Comparison of ENCODE assay signal across 15 mouse cellular contexts in the genomic region with DNA sequence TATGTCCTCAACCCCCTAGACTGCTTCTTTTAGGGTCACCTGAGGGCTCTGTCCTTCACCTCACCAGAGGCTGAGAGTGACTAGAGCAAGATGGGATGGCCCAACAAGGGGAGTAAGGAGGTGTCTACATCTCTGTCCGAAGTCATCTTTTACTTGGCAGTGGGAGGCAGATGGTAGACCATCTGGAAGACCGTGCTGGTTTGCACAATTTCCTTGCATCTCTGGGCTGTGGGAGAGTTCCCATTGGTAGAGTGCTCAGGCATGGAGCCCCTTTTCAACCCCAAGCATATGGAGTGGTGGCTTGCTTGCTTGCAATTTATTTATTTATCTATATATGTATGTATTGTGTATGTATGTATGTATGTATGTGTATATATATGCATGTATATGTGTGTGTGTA.
A peak's percentile ranks its signal among the peaks of the same experiment; 100 is the strongest.
DNase-seq lines count a peak whose midpoint lies in the region; ATAC-seq and TF ChIP-seq lines count a peak whose summit lies in the region.
"Had no signal": no experiment of that assay in that cellular context is flagged by ENCODE, and none has a peak within 500 bp of the region (broad histone marks: within the 10 kb centered on the region; RNA-seq: fewer than 3 reads in every experiment).

No protein-coding gene starts in this region.

- no peak overlapping the region for H3K4me3 ChIP-seq in hindbrain, embryonic 10.5 days
- no peak overlapping the region for H3K4me3 ChIP-seq in hindbrain, postnatal 0 days (ENCODE audit: low read length)
- H3K4me3 ChIP-seq in hindbrain, embryonic 11.5 days (ENCODE audit: low read depth, low read length), result no peak overlapping the region
- no peak overlapping the region for H3K4me3 ChIP-seq in midbrain, embryonic 11.5 days (ENCODE audit: low read depth, low read length)
- H3K4me3 ChIP-seq: erythroblast, embryonic 14.5 days; myocyte had no signal

- WGBS in hindbrain, embryonic 10.5 days, result 66% methylated on average over 2 of the region's 2 CpGs
- WGBS in hindbrain, postnatal 0 days, result 52% methylated on average over 2 of the region's 2 CpGs
- WGBS in hindbrain, embryonic 11.5 days, result 58% methylated on average over 2 of the region's 2 CpGs
- WGBS in midbrain, embryonic 11.5 days, result 79% methylated on average over 2 of the region's 2 CpGs

- H3K9me3 ChIP-seq in hindbrain, embryonic 10.5 days, result no peaks in the 10 kb centered on the region
- H3K9me3 ChIP-seq in hindbrain, postnatal 0 days (ENCODE audit: low read length), result no peaks in the 10 kb centered on the region
- H3K9me3 ChIP-seq in hindbrain, embryonic 11.5 days (ENCODE audit: control insufficient read depth, low read length), result no peaks in the 10 kb centered on the region
- no peaks in the 10 kb centered on the region for H3K9me3 ChIP-seq in midbrain, embryonic 11.5 days (ENCODE audit: control insufficient read depth, low read length)

- H3K9ac ChIP-seq in hindbrain, postnatal 0 days (replicated peaks; ENCODE audit: low read length), result no peak overlapping the region
- H3K9ac ChIP-seq in hindbrain, embryonic 11.5 days (ENCODE audit: low read depth, low read length), result no peak overlapping the region
- no peak overlapping the region for H3K9ac ChIP-seq in midbrain, embryonic 11.5 days (ENCODE audit: low read length)
- H3K9ac ChIP-seq: lung, embryonic 14.5 days had no signal

- H3K27me3 ChIP-seq in hindbrain, embryonic 10.5 days (ENCODE audit: insufficient read depth, poor library complexity, severe bottlenecking), result no peaks in the 10 kb centered on the region
- no peaks in the 10 kb centered on the region for H3K27me3 ChIP-seq in hindbrain, postnatal 0 days (ENCODE audit: insufficient read depth, low read length)
- H3K27me3 ChIP-seq in hindbrain, embryonic 11.5 days (ENCODE audit: control insufficient read depth, insufficient read depth, low read length), result no peaks in the 10 kb centered on the region
- H3K27me3 ChIP-seq in midbrain, embryonic 11.5 days (ENCODE audit: control insufficient read depth, insufficient read depth, low read length), result no peaks in the 10 kb centered on the region

- no peak overlapping the region for H3K4me2 ChIP-seq in hindbrain, postnatal 0 days (ENCODE audit: low read depth, low read length)
- H3K4me2 ChIP-seq in hindbrain, embryonic 11.5 days (replicated peaks; ENCODE audit: low read depth, low read length), result no peak overlapping the region
- no peak overlapping the region for H3K4me2 ChIP-seq in midbrain, embryonic 11.5 days
- H3K4me2 ChIP-seq: lung, embryonic 14.5 days had no signal

- no peak; the same call in 1 of the 2 replicates for ATAC-seq in hindbrain, postnatal 0 days
- no peak for ATAC-seq in hindbrain, embryonic 11.5 days (ENCODE audit: low FRiP score)
- ATAC-seq in midbrain, embryonic 11.5 days (ENCODE audit: low FRiP score), result 0 out of 2 replicates have a peak, but pooled peaks have one; percentile 3
- ATAC-seq in megakaryocyte, adult 5-6 weeks (ENCODE audit: poor library complexity, severe bottlenecking), result no peak

- peaks cover 62% of the 10 kb centered on the region for H3K4me1 ChIP-seq in hindbrain, embryonic 10.5 days (replicated peaks)
- no peaks in the 10 kb centered on the region for H3K4me1 ChIP-seq in hindbrain, postnatal 0 days (ENCODE audit: insufficient read depth, low read length)
- peaks cover 5% of the 10 kb centered on the region; the same call in 1 of the 2 replicates for H3K4me1 ChIP-seq in hindbrain, embryonic 11.5 days (replicated peaks; ENCODE audit: control insufficient read depth, insufficient read depth, low read length)
- peaks cover 38% of the 10 kb centered on the region for H3K4me1 ChIP-seq in midbrain, embryonic 11.5 days (ENCODE audit: control insufficient read depth, insufficient read depth, low read length)

- DNase-seq in hindbrain, embryonic 10.5 days (ENCODE audit: low spot score), result no peak
- no peak for DNase-seq in hindbrain, postnatal 0 days (ENCODE audit: low spot score)
- DNase-seq in hindbrain, embryonic 11.5 days (ENCODE audit: low spot score), result no peak
- DNase-seq in midbrain, embryonic 11.5 days (ENCODE audit: low spot score, missing footprints), result no peak
- no peak for DNase-seq in adrenal gland, adult 8-10 months
- no peak for DNase-seq in natural killer cell, adult 2 months (ENCODE audit: low spot score in 2 of 2)
- DNase-seq: cerebellum, adult 8-10 months; embryo, embryonic 11 days; heart, postnatal 10 days; lung, embryonic 14.5 days; right cerebral cortex, postnatal 25 days had no signal

- no peak for TF ChIP-seq CTCF in hindbrain, postnatal 0 days (IDR thresholded peaks at IDR 0.05; ENCODE audit: low read depth)

- 0 out of 2 replicates have a peak overlapping the region, but pooled peaks have one; percentile 53 for H3K27ac ChIP-seq in hindbrain, embryonic 10.5 days
- H3K27ac ChIP-seq in hindbrain, postnatal 0 days, result no peak overlapping the region
- peak overlapping the region; percentile 76; the same call in 1 of the 2 replicates for H3K27ac ChIP-seq in hindbrain, embryonic 11.5 days (ENCODE audit: low read depth, low read length)
- H3K27ac ChIP-seq in midbrain, embryonic 11.5 days (ENCODE audit: low read depth, low read length), result no peak overlapping the region
- H3K27ac ChIP-seq: kidney, postnatal 0 days had no signal

- 0 out of 2 replicates have a peak, but pooled peaks cover 5% of the 10 kb centered on the region for H3K36me3 ChIP-seq in hindbrain, embryonic 10.5 days
- H3K36me3 ChIP-seq in hindbrain, postnatal 0 days (ENCODE audit: insufficient read depth, low read length), result no peaks in the 10 kb centered on the region
- H3K36me3 ChIP-seq in hindbrain, embryonic 11.5 days (ENCODE audit: control insufficient read depth, insufficient read depth, low read length), result no peaks in the 10 kb centered on the region
- no peaks in the 10 kb centered on the region for H3K36me3 ChIP-seq in midbrain, embryonic 11.5 days (ENCODE audit: control insufficient read depth, insufficient read depth, low read length)

Comparison
In these comparisons a context has a peak if more than half of its experiments do, and no peak if none do; other contexts are left out.
1. H3K27ac ChIP-seq: peak in hindbrain, embryonic 10.5 days (single experiment) and hindbrain, embryonic 11.5 days (single experiment); none in hindbrain, postnatal 0 days (single experiment) and midbrain, embryonic 11.5 days (single experiment).